Mouse (Mus musculus) spleen, adult 12 weeks (tissue): ENCODE results near the gene Rbms1.

Experiments used
- DNase-seq: peaks from one replicate; pipeline ENCODE4 v3.0.0; 2022; ENCODE audit warnings: low spot score

Gene Rbms1

DNA sequence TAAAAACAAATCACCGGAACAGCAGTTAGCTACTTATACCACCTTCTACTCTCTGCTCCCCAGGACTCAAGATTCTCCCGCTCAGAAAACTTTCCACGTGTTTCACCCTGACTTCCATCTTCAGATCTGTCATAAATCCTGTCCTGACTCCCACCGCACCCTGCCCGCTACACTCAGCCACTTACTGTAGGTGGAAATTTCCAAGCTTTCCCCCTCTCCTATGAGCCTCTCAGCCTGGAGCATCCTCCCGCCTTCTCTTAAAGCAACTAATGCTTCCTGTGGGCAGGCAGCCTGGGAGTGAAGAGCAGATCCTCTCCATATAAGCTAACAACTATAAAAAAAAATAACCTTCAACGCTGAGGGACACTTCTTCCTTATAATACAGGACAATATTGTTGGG is 44.6 kb downstream of the Rbms1 start:
- DNase-seq: no peak

- DNase-seq: no peak
These were observed 48.3 kb downstream of the Rbms1 start for GRCm38 (mm10) chr2:60914524-60915280.

GRCm38 (mm10) chr2:60913281-60913680 is 49.7 kb downstream of the Rbms1 start:
- no peak for DNase-seq

GRCm38 (mm10) chr2:60911716-60912115 is 51.3 kb downstream of the Rbms1 start:
- DNase-seq: no peak

DNA sequence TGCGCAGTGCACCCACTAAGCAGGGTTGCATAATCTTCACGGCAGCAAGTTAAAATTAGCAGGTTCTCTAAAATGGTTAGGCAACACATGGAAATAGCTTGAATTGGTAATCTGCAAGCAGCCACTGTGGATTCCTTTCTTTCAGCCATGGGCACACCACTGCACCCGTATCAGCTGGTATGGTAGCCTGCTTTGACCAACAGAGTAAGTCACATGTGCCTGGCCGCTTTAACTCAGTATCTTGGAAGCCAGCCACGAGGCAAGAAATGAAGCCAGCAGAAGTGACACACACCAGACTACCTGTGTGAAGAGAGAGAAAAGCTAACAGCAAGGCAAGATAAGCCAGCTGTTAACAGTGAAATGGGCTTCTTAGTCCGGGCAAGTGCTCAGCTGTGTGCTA is 52.2 kb downstream of the Rbms1 start:
- no peak for DNase-seq

DNA sequence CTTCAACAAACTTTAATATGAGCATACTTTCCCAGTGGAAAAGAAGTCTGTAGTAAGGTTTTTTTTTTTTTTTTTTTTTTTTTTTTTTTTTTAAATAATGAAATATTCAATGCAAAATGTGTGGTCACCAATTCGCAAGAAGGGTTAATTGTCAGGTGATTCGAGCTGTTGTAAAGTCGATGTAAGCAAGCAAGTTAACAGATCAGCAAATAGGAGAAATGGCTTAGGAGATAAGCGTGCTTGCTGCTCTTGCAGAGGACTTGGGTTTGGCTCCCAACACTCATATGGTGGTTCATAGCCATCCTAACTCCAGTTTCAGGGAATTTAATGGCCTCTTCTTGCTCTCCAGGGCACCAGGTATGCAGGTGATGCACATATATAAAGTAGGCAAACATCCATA is 54.4 kb downstream of the Rbms1 start:
- DNase-seq: no peak

DNA sequence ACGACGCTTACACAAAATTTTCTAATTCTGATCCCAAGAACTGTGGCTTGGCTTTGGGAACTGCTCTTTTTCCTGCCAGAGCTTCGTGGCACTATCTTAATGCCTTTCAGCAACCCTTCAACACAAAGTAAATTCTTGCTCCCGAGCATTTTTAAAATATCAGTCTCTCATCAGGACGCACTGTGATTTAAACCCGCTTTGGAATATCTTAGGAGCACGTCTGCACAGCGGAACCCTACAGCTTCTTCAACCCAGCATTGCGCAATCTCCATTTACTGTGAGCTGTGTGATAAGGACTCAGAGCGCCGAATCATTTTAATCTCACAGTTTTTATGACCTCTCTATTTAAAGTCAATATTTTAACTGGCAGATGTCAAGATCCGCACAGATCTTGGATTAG is 54.9 kb downstream of the Rbms1 start:
- no peak for DNase-seq

DNA sequence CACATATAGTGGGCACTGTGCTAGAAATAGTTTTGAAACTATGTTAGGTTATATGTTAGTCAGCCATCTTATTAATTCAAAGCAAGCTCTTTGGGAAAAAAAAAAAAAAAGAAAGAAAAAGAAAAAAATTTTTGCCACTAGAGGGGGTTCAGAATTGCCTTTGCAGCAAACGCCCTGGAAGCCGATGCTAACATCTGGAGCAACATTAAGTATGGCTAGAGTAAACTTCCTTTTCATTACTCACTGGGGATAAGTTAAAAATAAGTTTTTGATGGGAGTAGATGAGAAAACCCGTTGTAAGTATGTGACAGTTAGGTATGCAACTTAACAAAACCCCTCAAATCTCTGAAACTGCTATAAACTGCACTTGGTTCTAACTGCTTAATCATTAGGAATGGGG is 57.7 kb downstream of the Rbms1 start:
- no peak for DNase-seq

- no peak for DNase-seq
These were observed 58.9 kb downstream of the Rbms1 start for GRCm38 (mm10) chr2:60904141-60904540.

DNA sequence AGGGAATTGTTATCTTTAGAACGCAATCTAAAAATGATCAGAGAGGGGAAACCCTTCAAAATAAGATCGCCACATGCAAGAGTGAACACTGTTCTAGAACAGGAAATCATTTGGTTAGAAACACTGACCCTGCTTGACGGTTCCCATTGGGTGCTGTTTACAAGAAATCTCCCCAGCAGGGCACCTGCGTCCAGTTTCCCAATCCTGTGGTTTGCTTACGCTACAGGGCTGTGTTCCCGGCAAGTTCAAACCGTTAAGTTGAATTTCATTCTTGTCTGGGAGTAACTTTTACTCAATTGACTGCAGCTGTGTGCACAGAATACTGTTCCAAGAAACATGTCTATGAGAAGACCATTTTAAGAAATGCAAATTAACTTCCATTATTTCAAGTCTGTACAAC is 59.5 kb downstream of the Rbms1 start:
- DNase-seq: no peak

DNA sequence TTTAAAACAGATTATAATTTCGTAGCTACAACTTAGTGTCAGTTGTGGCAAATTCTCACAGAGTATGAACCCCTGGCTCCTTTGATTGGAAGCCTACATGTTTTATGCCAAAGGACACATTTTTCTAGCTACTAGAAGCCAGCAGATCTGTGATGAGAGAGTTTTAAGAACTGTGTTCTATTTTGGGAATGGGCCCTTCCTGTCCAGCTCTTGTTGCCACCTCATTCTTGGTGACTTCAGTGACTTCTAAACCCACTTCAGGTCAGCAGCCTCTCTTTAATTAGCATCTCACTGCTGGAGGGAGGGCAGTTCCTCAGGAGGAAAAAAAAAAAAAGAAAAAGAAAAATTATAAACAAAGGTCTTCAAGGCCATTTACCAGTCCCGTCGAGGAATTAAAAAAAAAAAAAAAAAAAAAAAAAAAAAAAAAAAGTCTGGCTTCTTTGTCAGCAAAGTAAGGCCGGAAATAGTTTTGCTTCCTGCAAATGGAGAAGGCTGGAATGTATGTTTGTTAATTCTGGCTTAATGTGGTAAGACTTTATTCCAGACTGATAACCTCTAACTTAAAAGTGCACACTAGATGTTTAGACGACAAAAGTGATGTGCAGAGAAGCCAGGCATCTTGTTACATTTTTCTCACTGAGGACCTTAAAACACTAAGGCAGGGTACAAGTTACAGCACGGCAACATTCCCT is 60.4 kb downstream of the Rbms1 start:
- no peak for DNase-seq

GRCm38 (mm10) chr2:60901511-60901951 is 61.5 kb downstream of the Rbms1 start:
- DNase-seq: no peak

DNA sequence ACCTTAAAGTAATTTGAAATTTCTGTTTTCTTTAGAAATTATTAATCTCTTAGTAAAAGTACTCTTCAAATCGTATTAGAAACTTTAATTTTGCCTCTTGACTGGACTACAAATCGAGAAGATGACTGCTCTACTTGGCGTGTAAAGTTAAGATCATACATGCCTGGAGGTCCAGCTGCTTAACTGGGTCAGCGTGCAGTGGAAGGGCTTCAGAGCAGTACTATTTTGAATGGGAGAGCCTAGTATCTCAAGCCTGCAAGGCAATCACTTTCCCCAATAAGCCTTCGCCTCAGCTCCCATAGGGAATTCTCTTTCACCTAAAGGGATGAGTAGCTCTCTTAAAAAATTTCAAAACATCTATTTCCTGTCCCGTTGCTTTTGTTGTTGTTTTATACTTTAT is 62.0 kb downstream of the Rbms1 start:
- no peak for DNase-seq

DNA sequence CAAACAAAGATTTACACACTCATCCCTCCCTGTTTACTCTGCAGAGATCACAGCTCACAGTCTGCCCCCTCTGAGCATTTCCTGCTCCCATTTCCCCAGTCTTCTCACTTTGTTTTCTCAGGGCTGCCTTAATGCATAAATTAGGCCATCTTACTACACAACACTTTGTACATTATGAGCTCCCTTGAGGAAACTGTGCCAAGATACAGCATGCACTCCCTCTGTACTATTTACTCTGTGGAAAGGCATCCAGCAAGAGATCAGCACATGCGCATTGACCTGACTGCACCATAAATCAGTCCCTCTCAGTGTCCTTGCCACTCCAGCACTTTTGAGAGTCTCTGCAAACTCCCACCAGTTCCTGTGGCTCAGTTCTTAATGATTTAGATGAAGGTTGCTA is 70.0 kb downstream of the Rbms1 start:
- DNase-seq: no peak

DNA sequence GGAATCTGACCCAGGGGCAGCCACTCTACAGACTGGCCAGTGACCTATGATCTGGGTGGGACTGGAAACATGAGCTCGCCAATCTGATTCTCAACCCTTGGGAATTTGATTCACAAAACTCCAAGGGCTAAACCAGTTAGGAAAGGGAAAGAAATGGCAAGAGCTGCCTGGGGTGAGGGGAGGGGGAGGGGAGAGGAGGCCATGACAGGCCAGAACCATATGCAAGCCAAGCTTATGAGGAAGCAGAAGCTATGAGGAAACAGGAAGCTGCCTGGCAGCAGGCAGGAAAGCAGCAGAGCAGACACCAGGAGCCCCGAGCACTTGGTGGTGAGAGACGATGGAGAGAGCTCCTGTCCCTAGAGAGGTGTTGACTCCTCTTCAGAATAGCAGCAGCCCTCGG is 79.1 kb downstream of the Rbms1 start:
- DNase-seq: no peak

- no peak for DNase-seq
These were observed 80.0 kb downstream of the Rbms1 start for GRCm38 (mm10) chr2:60883043-60883365.

DNA sequence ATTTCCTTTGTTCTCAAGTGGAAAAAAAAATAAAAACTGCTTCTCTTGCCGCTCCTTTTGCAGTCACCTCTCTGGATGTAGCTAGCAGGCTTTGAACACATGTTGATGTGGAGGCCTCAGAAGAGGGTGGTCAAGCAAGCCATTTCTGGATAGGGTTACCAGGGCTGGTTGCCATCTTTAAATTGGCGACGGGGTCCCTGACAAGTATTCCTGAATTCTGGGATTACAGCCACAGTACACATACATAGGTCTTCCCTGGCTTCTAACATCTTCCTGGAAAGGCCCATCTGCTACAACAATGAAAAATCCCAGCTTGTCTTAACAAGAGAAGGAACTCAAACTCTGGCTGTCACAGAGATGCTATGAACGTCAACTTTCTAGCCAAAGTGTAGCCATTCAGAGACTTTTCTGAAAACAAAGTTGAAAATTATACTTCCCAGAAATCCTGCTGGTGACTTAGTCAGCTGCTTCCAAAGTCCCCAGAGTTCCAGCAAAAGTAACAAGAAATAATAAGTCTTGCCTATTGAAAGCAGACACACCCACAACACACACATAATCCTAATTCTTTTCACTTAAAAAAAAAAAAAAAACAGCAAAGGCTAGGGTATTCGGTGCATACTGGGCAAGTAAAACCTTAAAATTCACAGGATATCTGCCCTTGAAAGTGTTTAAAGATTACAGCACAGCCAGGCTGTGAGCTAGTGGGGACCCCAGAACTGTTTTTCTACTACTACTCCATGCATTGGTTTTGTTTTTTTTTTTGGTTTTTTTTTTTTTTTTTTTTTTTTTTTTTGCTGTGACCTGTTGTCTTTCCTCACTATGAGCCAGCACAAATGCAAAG is 80.6 kb downstream of the Rbms1 start:
- DNase-seq: no peak

GRCm38 (mm10) chr2:60881571-60882041 is 81.4 kb downstream of the Rbms1 start:
- no peak for DNase-seq

DNA sequence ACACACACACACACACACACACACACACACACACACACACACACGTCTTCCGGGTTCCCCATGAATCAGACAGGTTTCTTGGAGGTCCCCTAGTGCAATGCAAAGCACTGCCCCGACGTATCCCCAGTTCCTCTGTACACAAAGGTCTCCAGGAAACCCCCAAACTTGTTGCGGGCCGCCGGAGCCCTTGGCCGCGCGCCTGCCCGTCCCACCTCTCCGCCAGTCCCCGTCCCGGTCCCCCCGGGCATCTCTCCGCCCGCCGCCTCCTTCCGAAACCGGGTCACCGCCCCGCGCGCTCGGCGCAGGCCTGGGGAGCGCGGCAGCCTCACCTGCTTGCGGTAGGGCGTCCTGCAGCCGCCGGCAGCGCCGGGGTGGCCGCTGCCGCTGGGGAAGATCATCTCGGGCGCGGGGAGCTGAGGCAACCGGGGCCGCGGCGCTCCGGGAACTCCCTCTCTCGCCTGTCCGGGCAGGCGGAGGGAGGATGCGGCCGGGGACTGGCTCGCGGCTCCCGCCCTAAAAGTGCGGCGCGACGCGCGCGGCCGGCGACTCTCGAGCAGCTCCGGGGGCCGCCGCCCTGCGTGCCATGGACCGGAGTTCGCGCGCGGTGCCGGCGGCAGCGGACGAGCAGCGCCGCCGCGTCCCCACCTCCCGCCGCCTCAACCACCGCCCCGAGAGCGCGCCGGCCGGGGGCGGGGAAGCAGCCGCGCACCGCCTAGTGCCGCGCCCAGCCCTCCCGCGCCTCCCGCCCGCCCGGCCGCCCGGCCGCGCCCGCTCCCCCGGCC is 82.0 kb downstream of the Rbms1 start:
- peak; percentile 52 for DNase-seq

DNA sequence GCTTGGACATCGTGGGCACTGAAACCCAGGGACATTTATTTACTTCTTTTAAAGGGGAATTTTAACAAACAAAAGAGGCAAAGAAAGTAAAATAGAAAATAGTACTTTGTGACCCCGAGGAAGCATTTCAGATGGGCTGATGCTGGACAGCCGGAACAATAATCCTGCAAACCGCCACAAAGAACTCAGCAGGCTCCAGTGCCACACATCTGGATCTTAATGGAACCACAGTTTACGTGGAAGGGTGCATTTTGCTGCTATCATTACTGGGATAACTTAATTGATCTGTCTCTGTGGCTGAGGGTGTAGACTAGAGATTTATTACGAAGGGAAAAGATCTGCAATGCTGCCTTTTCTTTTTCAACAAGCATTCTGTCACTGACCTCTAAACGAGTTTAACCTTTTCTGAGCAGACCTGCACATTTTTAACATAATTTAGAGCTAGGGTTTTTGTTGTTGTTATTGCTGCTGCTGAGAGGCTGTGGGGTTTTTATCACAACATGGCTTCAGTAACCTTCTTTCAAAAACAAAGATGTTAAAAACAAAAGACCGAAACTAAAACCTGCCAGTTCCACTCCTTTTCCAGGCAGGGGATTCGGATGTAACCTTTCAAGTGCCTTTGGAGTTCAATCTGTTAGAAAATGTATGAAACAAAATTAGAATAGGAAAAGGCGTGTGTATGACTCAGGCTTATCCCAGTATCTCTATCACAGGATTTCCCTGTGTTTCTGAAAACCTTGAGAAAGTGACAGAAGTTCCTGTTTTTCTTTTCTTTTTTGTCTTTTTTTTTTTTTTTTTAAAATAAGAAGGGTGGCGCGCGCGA is 82.8 kb downstream of the Rbms1 start:
- no peak for DNase-seq

GRCm38 (mm10) chr2:60879141-60879818 is 83.7 kb downstream of the Rbms1 start:
- DNase-seq: no peak
